Mouse (Mus musculus) adrenal gland, postnatal 0 days (tissue): ENCODE measurements around the gene Eri2. TPM values are rescaled to one million over a fixed set of nuclear protein-coding genes. Genes with fewer than 3 reads are reported as not detected.

ENCODE experiments used
- polyA plus RNA-seq: library from polyadenylated mRNA; unstranded; fragments of >200 nt; fragmentation: Nextera tagmentation; extraction: Ambion mirVana; gene quantifications from 2 replicates; pipeline ENCODE4 v1.2.1, GENCODE M21; 2015

Gene Eri2
- 8.0 and 12.4 TPM in 2 replicates for polyA plus RNA-seq

DNA sequence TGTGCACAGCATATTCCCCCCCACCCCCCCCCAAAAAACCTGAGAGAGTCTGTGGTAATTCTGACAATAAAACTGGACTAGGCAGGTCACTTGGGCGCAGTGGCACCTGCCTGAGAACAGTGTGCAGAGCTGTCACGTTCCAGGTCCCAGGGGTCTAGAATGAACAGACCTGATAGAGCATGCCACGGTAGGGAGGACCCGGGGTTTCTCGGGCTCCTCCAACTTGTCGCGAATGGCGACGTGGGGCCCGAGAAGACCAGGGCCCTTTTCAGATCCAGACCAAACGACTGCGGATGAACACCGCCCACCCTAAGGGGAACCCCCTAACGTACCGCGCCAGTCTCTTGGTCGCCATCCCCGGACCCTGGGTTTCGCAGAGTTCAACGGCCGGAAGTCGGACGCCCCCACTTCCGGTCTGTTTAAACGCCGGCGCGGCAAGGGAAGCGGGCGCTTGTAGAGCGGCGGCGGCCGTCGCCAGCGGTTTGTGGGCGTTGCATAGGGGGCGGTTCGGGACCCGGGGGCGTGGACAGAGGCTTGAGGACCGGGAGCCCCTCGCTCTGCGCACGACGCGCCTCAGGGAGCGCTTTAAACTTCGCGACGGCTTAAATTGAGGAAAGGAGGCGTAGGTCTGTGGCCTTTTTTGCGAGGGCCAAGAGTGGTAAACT lies at the start of gene Eri2, which contains the start of gene Rexo5:
Gene Eri2, minus strand, starts transcription at position 473 of the 665 bp plus-strand sequence.
Gene Rexo5, plus strand, starts transcription at position 421 of the 665 bp plus-strand sequence.

DNA sequence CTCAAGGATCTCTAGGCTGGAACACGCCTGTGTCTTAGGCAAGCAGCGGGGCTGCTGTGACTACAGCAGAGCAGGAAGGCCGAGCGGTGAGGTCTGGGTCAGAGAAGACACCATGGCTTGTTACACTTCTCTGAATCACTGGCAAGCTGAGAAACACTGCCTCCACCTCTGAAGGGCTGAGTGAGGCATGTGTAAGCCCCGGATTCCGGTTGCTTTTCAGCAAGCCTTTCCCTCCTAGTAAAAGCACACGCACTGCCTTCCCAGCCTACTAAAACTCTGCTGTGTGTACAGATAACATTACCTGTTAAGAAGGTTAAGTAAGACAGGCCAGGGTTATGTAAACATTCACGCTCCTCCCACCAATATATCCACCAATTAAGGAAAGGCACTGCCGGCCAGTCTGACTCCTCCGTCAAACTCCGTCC lies 33.3 kb downstream of the Eri2 start, which contains the start of gene Acsm3:
Gene Acsm3, plus strand, starts transcription at position 397 of the 425 bp plus-strand sequence.

DNA sequence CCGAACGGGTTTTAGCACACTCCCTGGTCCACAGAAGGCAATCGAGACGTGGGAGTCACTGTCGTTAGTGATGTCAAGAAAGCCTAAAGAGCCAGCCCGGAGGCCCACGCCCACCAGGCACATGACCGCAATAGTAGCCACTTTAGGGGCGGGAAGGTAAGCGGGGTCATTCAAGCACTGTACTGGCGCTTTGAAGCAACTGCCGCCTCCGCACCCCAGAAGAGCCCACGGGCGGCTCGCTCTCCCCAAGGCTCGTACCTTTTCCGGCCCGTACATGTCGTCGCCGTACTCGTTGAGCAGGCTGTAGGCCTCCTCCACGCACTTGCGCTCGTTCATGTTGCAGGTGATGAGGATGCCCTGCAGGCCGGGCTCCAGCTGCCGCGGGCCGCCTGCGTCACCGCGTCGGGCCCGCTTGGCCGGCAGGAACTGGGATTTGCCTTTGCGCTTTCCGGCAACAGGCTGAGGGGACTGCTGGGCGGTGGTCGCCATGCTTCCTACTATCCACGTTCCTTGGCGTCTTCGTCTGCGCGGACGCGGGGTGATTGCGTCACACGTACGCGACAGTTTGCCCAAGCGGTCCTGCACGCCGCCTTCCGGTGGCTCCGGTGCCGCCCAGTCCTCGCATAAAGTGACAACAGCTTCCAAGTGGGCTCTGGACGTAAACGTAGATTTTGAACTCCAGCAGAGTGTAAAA lies 73.5 kb downstream of the Eri2 start, which contains the start of gene Thumpd1:
Gene Thumpd1, minus strand, starts transcription at position 546 of the 694 bp plus-strand sequence.

Other genes starting within 250 kb of the Eri2 start
- gene Acsm2, start 239.7 kb downstream of the Eri2 start, polyA plus RNA-seq: 0.02 and 0.48 TPM in 2 replicates
- gene Acsm1, start 187.0 kb downstream of the Eri2 start, polyA plus RNA-seq: 1.2 and 1.4 TPM in 2 replicates
- not detected in 2 replicates for gene Acsm4, start 104.0 kb downstream of the Eri2 start, polyA plus RNA-seq
- gene Thumpd1, start 73.3 kb downstream of the Eri2 start, polyA plus RNA-seq: 30.5 and 41.7 TPM in 2 replicates
- gene Acsm3, start 33.1 kb downstream of the Eri2 start, polyA plus RNA-seq: 4.2 and 9.9 TPM in 2 replicates
- gene Rexo5, start 52 bp downstream of the Eri2 start, polyA plus RNA-seq: 7.3 and 10.2 TPM in 2 replicates
- gene Lyrm1, start 101.8 kb upstream of the Eri2 start, polyA plus RNA-seq: 11.8 and 13.8 TPM in 2 replicates
- 5.4 and 6.3 TPM in 2 replicates for gene Dcun1d3, start 102.2 kb upstream of the Eri2 start, polyA plus RNA-seq